Mouse (Mus musculus) embryonic fibroblast, embryonic 13.5 days (primary cell): ENCODE data around the gene Ank2. TPM values are rescaled to one million over a fixed set of nuclear protein-coding genes. Genes with fewer than 3 reads are reported as not detected.

ENCODE experiments used
- H3K27ac ChIP-seq: 2 replicates; pipeline ENCODE4 v1.5.1; 2012; ENCODE audit warnings: low read length, control low read depth, inconsistent platforms; ENCODE audit not compliant: insufficient read depth
- H3K4me1 ChIP-seq: 2 replicates; pipeline ENCODE4 v1.6.1; 2011; ENCODE audit warnings: low read length; ENCODE audit not compliant: control insufficient read depth, insufficient read depth
- H3K4me3 ChIP-seq: 2 replicates; pipeline ENCODE4 v1.5.1; 2011; ENCODE audit warnings: mild to moderate bottlenecking, control low read depth, low read length; ENCODE audit not compliant: insufficient read depth
- CTCF ChIP-seq: IDR thresholded peaks from 2 replicates; pipeline ENCODE4 v1.5.1; 2011; ENCODE audit warnings: mild to moderate bottlenecking, control low read depth, low read length, moderate library complexity, borderline replicate concordance; ENCODE audit not compliant: insufficient read depth
- POLR2A ChIP-seq: IDR thresholded peaks from 2 replicates; pipeline ENCODE4 v1.6.1; 2011; ENCODE audit warnings: low read depth, mild to moderate bottlenecking, control low read depth, low read length, moderate library complexity
- polyA plus RNA-seq: library from polyadenylated mRNA; stranded (reverse); fragments of >200 nt; gene quantifications from 2 replicates; pipeline ENCODE4 v1.2.4, GENCODE M21; 2011; ENCODE audit warnings: low read depth; ENCODE audit not compliant: missing spikeins, insufficient read length

The Ank2 gene
- polyA plus RNA-seq, 1 experiment = 53.8 TPM

- TF ChIP-seq CTCF (no peak), POLR2A (no peak)
- H3K4me3 ChIP-seq = no peak overlapping the region
- no peak overlapping the region for H3K27ac ChIP-seq
- H3K4me1 ChIP-seq = no peaks in the 10 kb centered on the region
These were observed 40.2 kb downstream of the Ank2 start for GRCm38 (mm10) chr3:127458925-127459324.

GRCm38 (mm10) chr3:127458420-127458798, 40.7 kb downstream of the Ank2 start:
- TF ChIP-seq CTCF (no peak), POLR2A (no peak)
- no peaks in the 10 kb centered on the region for H3K4me1 ChIP-seq

GRCm38 (mm10) chr3:127457761-127458419, 41.3 kb downstream of the Ank2 start:
- no peak overlapping the region for H3K27ac ChIP-seq
- no peak overlapping the region for H3K4me3 ChIP-seq
- TF ChIP-seq POLR2A (no peak), CTCF (no peak)
- no peaks in the 10 kb centered on the region for H3K4me1 ChIP-seq

More at GRCm38 (mm10) chr3:127458420-127458798, 40.7 kb downstream of the Ank2 start:
- Histone ChIP-seq H3K4me3 (no peak overlapping the region), H3K27ac (no peak overlapping the region)

GRCm38 (mm10) chr3:127453738-127454137, 45.4 kb downstream of the Ank2 start:
- H3K4me1 ChIP-seq = no peaks in the 10 kb centered on the region
- no peak overlapping the region for H3K4me3 ChIP-seq
- TF ChIP-seq CTCF = no peak
- no peak for TF ChIP-seq POLR2A
- no peak overlapping the region for H3K27ac ChIP-seq

GRCm38 (mm10) chr3:127453254-127453653, 45.9 kb downstream of the Ank2 start:
- Histone ChIP-seq H3K4me1 (no peaks in the 10 kb centered on the region), H3K27ac (no peak overlapping the region), H3K4me3 (no peak overlapping the region)
- TF ChIP-seq CTCF (no peak), POLR2A (no peak)

- TF ChIP-seq POLR2A (no peak), CTCF (no peak)
- H3K27ac ChIP-seq = no peak overlapping the region
- no peaks in the 10 kb centered on the region for H3K4me1 ChIP-seq
- no peak overlapping the region for H3K4me3 ChIP-seq
These were observed 46.9 kb downstream of the Ank2 start for GRCm38 (mm10) chr3:127452233-127452632.

- H3K27ac ChIP-seq = no peak overlapping the region
- no peaks in the 10 kb centered on the region for H3K4me1 ChIP-seq
- no peak for TF ChIP-seq POLR2A
- no peak for TF ChIP-seq CTCF
- H3K4me3 ChIP-seq = no peak overlapping the region
These were observed 47.4 kb downstream of the Ank2 start for GRCm38 (mm10) chr3:127451741-127452140.

GRCm38 (mm10) chr3:127451070-127451469, 48.1 kb downstream of the Ank2 start:
- TF ChIP-seq CTCF (0 out of 2 replicates have a peak, but pooled peaks have one; percentile 54), POLR2A (no peak)
- Histone ChIP-seq H3K4me3 (no peak overlapping the region), H3K4me1 (no peaks in the 10 kb centered on the region), H3K27ac (no peak overlapping the region)

- Histone ChIP-seq H3K4me3 (no peak overlapping the region), H3K4me1 (no peaks in the 10 kb centered on the region), H3K27ac (no peak overlapping the region)
- peak; percentile 22; the same call in 1 of the 2 replicates for TF ChIP-seq CTCF
- TF ChIP-seq POLR2A = no peak
These were observed 53.0 kb downstream of the Ank2 start for GRCm38 (mm10) chr3:127446173-127446572.

- Histone ChIP-seq H3K4me3 (no peak overlapping the region), H3K4me1 (no peaks in the 10 kb centered on the region), H3K27ac (no peak overlapping the region)
- TF ChIP-seq CTCF (no peak), POLR2A (no peak)
These were observed 65.9 kb downstream of the Ank2 start for GRCm38 (mm10) chr3:127433291-127433690.
